Mouse (Mus musculus) thymus, postnatal 4 days (tissue): ENCODE measurements around the gene Slc4a1.
A peak's percentile ranks its signal among the peaks of the same experiment; 100 is the strongest.
"Not testable (repeated sequence)": the region's sequence is repeated elsewhere in the genome, so short reads cannot be mapped to it uniquely, and the experiment has no call there.

Experiments used
- DNase-seq: peaks from one replicate; pipeline ENCODE4 v3.0.0; 2021

Slc4a1 gene

DNA sequence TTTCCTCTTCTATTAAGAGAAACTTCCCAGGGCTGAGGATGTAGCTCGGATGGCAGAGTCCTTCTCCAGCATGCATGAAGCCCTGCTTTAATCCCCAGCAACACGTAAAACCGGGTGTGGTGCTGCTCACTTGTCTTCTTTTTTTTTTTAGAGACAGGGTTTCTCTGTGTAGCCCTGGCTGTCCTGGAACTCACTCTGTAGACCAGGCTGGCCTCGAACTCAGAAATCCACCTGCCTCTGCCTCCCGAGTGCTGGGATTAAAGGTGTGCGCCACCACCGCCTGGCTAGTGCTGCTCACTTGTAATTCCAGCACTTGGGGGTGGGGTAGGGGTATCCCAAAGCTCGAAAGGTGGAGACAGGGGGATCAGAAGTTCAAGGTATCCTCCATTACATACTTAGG lies at the start of gene Slc4a1:
Gene Slc4a1 (minus strand): TSS at position 101 of the 400 bp plus-strand sequence.
- DNase-seq = not testable (repeated sequence)

DNA sequence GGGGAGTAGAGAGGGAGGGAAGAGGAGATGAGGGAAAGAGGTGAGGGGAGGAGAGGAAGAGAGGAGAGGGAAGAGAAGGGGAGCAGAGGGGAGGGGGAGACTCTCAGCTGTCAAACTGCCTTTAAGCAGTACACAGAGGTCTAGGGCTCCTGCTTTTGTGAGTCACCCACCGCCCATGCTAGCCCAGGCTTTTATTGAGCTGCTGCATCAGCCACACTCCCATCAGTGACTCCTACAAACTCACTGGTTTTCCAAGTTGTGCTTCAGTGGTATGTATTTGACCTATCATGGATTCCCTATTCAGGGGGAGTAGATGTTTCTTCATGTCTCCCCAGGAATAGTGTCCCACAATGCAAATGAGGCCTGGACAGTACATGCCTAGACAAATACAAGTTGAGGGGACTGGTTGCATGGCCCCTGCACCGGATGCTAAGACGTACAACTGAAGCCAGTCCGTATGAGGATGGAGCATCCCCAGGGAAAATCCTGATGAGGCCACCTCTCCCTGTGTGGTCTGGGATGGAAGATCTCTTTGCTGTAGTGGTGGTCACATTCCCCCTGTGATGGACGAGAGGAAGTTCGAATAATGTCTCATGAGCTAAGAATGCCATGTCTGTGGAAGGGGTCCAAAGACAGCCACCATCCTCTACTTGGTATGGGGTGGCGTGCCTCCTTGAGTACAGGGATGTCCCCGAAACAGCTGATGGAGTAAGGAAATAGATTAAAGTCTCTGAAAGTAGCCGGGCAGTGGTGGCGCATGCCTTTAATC lies 49.2 kb upstream of the Slc4a1 start:
- no peak for DNase-seq

DNA sequence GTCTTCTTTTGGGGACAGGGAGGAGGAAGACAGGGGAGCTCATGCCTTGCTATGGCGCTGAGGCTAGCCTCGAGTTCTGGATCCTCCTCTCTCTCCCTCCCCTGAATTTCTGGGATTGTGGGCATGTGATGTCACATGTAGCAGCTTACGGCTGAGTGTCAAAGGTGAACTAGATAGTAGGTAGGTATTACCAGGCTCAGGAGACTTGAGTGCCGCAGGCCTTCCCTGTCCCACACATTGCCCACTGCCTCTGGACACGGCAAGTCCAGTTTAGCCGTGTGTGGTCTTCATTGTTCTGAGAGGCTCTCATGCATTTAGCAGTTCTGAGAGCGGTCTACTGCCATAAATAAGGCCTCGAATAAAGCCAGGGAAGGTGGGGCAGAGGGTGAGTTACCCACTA lies 47.1 kb upstream of the Slc4a1 start:
- DNase-seq = no peak

DNA sequence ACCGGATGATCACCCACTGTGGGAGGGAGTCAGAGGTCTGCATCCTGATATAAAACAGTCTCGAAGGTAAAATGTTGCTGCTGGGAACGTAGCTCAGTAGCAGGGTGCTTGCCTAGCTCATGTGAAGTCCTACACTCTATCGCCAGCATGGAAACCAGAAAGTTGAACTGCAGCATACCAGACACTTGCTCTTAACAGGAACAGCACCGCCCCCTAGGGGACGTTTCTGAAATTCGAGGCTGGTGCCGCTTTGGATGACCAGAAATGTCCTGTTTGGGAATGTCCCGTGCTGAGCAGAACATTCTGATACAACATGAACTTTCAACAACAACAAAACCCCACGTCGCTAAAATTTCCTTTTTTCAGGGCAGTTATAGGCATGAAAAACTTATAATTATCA lies 45.7 kb upstream of the Slc4a1 start:
- peak; percentile 91 for DNase-seq

DNA sequence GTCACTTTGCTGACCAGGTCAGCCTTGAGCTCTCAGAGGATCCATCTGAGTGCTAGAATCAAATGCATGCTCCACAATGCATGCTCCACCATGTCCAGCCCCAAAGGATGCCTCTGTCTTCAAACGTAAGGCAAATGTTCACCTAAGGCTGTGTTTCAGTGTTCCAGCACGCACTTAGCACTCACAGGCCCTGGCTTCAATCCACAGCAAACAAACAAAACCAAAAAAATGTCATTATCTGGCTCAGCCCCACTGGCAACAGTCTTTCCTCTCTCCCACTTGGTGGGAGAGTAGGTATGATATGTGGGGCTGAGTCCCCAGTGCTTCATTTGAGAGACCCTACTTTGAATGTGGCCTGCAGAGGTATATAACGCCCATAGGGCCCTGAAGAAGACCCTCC lies 45.1 kb upstream of the Slc4a1 start:
- no peak for DNase-seq

DNA sequence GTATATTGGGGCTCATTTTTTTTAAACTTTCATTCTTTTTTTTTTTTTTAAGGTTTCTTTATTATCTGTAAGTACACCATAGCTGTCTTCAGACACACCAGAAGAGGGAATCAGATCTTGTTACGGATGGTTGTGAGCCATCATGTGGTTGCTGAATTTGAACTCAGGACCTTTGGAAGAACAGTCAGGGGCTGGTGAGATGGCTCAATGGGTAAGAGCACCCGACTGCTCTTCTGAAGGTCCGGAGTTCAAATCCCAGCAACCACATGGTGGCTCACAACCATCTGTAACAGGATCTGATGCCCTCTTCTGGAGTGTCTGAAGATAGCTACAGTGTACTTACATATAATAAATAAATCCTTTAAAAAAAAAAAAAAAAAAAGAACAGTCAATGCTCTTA lies 44.3 kb upstream of the Slc4a1 start:
- not testable (repeated sequence) for DNase-seq

DNA sequence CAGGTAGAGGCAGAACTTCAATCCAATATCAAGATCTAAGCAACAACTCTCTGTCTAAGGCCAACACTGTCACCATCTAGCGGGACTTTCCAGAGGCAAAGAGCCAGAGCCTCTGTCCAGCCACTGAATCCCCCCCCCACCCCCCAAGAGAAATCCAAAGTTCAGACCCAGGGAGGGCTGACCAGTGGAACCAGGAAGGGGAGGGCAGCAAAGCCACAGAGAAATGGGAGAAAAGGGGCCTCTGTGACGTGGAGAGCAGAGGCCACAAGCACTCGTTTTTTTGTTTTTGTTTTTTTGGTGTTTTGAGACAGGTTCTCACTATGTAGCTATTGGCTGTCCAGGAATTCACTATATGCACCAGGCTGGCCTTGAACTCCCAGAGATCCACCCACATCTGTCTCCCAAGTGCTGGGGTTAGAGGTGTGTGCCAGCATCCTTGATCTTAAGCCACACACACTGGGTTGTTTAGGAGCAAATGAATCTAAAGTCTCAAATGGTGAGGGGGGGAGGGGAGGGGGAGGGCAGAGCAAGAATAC lies 43.9 kb upstream of the Slc4a1 start:
- no peak for DNase-seq

DNA sequence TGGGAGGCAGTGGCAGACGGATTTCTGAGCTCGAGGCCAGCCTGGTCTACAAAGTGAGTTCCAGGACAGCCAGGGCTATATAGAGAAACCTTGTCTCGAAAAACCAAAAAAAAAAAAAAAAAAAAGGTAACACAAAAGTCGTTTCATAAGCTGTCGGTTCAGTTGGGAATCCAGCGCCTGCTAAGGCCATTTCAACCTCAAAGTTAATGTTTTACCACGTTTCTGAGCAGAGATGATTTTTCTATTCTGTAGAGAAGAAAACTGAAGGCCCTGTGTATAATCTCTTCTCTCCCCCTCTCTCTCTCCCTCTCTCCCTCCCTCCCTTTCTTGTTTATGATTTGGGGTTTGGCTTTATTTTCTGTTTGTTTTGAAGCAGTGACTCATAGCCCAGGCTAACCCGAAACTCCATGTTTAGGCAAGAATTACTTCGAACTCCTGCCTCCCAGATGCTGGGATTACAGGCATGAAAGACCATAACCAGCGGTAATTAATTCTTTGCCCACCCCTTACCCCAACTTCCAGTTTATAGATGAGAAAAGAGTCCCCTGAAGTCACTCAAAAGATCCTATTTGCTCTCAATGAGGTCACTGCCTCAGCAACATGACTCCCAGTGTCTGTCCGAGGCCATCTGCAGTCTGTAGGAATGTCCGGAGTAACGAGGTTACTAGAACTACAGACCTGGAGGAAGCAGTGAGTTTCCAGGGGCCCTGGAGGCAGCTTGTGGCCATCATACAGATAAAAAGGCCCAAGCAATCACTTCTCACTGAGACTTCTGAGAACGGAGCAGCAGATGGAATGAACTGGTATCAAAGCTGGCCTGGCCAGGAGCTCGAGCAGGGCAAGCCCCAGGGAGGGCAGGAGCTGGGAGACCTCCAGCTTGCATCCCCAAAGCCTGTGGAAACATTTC lies 43.1 kb upstream of the Slc4a1 start:
- no peak for DNase-seq

DNA sequence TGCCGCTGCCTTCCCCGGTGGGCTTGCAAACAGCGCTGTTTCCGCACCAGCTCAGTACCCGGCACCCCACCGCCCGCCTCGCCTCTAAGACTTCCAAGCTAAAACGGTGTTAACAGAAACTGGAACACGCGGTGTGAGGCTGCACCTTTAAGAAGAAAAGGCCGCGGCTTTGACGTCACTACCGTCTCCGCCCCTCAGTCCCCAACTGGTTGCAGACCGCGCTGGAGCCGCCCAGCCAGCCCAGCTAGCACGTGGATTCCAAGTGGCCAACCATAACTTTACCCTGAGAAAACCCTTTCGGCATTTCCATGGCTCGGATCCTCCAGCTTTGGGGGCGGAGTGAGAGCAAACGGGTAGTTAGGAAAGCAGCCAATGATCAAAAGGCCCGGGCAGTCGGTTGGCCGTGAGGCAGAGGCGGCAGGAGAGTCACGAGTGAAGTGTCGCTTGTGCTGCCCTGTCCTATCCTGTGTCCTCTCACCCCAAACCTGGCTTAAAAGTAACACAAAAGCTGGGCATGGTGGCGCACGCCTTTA lies 42.4 kb upstream of the Slc4a1 start:
- peak; percentile 93 for DNase-seq

DNA sequence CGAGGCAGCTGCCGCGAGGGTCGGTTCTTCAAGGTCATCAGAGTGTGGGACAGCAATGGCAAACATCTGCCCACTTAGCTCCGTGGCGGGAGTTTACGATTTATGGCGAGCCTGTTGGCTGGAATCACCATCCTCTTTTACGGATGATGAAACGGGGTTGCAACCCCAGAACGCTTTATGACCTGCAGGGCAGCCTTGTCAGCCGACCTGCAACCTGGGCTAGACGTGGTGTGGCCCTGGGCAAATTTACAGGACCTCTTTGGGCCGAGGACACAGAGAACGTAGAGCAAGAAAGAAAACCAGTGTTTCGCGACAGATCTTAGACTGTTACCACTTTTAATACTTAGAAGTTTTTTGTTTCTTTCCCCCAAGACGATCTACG lies 41.8 kb upstream of the Slc4a1 start, which contains the start of gene Slc25a39:
Gene Slc25a39 (minus strand): TSS at position 113 of the 382 bp plus-strand sequence.
- no peak for DNase-seq

DNA sequence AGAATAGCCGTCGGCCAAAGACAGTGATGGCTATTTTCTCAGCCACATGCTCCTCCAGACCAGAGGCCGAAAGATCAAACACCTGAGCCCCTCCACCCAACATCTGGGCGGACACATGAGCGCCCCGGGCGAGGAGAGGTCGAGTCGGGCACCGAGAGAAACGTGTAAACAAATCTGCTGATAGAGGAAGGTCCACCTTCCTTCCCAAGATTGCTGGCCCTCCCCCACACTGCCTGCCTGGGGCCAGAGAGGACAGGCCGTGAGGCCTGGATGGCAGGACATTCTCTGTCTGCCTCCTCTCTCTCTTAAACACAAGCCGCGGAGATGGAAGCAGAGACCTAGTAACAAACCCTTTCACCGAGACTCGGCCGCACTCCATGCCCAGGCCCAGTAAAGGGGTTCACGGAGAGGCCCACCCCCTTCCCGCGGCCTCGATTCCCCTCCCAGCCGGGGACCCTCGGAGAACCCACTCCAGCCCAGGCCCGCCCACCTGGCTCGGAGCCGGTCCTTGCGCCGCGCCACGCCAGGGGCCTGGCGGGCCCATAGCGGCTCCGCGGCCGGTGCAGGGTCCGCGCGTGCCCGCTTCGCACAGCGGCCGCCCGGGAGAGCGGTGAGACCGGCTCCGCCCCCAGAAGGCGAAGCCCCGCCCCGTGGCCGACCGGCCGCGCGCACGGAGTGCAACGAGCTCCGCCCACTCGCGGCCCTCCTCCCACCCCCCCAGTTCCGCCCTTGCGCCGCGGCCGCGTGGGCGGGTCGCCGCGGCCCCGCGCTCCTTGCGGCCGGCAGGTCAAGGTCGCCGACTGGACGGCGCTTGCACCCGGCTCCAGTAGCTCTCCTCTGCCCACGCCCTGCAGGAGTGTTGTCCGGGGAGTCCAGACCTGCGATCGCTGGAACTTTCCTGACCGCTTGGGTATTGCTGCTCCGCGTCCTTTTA lies 41.2 kb upstream of the Slc4a1 start:
- peak; percentile 98 for DNase-seq

DNA sequence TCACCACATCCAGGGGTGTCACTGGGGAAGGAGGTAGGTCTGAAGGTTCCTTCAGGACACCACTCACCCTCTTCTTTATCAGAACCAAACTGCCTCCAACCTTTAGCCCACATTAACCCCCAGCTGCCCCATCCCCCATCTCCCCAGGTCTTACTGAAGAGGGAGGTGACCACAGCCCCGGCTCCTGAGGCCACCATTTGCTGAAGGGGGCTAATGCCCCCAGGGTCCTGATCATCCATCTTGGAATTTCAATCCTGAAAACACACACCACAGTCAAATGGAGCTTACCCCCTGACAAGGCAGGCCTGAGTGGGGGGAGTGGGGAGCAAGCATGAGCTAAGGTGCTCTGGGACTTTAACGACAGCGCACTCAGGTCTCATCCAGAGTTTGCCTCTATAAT lies 40.4 kb upstream of the Slc4a1 start:
- DNase-seq = no peak

DNA sequence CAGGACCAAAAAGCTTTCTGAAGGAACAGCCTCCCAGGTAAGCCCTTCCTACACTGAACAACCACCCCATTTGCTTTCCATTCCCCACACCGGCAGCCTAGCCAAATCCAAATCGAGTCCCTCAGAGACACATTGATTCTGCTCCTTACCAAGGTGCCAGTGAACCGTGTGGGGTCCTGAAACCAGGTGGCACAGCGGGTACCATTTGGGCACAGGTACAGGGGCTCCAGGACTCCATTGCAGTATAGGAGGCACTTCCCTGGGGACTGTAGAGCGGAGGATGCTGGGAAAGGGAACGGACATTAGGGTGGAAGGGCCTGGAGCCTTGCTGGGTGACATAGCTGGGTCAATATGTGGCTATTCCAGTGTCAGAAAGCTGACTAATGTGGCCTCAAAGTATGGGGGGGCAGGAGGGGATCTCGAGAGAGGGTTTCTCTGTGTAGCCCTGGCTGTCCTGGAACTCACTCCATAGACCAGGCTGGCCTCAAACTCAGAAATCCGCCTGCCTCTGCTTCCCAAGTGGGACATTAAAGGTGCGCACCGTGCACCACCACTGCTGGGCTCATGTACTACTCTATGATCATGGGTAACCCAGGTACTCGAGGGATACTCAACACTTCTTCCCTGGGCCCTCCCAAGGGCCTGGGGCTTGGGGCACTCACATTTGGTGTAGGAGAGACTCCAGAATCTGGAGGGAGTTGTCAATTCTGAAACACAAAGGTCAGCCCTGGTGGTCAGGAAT lies 39.7 kb upstream of the Slc4a1 start:
- DNase-seq = no peak

DNA sequence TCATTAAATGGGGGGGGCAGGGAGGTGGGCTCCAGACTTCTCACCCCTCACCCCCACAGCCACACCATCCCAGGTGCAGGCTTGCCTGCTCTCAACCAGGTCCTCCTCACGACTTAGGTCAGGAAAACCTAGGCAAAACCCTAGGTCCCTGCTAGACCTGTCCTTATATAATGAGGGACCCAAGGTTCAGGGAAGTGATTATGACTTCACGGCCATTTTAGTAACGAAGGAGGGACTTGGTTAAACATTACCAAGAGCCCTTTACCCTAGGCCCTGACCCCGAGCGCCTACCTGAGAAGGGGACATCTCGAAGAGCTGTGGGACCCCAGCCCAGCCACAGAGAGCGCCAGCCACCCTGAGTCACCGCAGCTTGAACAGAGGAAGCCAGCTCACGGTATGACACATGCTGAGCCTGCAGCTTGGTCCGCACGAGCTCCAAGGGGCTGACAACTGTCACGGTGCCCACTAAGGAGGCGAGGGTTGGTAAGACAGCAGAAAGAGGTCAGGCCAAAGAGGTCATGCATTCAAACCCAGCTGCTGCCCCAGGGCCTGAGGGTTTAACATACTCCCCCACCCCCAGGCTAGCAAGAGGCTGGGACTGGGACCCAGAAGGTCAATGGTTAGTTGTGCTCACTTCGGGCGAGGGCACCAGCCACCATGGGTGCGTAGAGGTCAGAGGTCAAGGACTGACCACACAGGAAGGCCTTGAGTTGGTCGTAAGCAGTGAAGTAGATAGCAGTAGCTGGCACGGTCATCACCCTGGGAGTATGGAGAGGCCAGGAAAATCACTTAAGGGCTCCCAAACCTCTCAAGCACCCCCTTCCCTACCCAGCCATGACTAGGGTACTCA lies 38.4 kb upstream of the Slc4a1 start:
- DNase-seq = no peak

DNA sequence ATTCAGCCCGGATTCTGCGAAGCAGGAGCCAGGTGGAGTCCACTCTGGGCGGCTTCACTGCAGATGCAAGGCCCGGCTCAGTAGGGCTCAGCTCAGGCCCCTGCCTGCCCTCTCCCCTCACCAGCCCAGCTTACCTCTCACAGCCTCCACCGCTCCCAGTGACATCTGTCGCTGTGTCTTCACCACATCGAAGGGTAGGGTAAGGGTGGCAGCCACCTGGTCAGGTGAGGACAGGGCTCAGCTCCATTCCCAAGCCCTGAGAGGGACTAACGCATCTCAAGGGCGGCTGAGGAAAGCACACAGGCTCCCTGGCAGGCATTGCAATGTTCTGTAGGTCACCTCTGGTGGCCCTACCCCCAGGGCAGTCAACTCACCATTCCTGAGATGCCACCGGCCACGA lies 37.7 kb upstream of the Slc4a1 start:
- DNase-seq = no peak

DNA sequence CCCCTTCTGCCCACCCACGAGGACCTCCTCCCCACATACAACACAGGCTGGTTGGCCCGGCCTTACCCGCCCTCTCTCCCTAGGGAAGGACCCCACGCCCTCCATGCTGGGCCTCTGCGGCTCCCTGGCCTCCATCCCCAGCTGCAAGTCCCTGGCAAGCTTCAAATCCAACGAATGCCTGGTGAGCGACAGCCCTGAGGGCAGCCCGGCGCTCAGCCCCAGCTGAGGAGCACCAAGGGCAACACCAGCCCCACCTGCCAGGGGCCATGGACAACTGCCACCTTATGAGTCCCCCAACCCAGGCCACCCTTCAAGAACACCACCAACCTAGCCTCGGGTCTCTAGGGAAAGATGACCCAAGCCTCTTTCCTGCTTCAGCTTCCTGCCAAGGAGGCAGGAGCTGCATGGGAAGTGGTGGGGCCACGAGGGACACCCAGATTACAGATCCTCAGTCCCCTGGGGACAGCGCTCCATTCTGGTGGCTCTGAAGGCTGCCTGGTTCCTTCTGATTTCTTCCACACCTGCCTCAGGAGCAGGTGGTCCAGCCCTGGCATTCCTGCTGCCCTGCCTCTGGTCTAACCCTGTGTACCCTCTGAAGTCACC lies 36.0 kb upstream of the Slc4a1 start:
- DNase-seq = no peak

DNA sequence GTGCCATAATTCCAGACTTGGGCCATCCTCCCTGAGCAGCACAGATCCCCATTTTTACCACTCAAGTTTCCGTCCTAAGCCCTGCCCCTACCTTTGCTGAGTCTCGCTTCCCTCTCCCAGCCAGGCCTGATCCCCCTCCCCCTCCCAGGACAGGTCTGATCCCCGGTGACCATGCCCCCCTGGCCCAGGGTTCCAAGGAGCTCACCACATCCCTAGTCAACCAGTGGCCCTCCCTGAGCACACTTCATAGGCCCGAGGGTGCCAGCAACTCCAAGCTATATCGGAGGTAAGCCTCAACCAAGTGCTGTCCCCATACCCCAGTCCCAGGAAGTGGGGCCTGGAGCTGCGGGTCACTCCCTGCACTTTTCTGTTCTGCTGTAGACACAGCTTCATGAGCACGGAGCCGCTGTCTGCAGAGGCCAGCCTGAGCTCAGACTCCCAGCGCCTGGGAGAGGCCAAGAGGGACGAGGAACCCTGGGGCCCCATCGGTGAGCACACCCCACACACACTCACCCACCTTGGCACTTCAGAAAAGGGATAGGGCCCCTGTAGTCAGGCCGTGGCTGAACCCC lies 34.6 kb upstream of the Slc4a1 start:
- DNase-seq = no peak

DNA sequence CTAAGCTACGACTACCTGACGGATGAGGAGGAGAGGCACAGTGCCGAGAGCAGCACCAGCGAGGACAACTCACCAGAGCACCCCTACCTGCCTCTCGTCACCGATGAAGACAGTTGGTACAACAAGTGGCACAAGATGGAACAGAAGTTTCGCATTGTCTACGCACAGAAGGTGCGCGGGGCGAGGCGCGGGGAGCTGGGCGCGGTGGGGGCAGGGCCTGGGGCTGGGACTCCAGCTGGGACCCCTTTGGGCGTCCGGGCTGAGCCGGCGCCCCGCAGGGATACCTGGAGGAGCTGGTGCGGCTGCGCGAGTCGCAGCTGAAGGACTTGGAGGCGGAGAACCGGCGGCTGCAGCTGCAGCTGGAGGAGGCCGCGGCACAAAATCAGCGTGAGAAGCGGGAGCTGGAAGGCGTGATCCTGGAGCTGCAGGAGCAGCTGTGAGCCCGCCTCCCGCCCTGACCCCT lies 33.6 kb upstream of the Slc4a1 start:
- DNase-seq = peak; percentile 33

DNA sequence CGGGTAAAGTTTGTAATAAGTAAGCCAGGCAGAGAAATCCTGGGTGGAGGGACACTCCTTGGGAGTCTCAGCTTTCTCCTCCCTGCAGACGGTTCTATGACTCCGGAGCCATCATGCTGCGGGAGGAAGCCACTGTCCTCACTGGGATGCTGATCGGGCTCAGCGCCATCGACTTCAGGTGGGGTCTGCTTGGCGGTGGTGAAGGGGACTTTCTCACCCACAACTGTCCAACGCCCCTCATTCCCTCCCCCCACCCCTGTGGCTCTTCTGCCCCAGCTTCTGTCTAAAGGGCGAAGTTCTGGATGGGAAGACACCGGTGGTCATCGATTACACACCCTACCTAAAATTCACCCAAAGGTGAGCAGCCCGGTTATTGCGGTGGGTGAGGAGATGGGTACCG lies 33.1 kb upstream of the Slc4a1 start:
- no peak for DNase-seq
